Mouse (Mus musculus): ENCODE measurements around the gene St3gal3.

St3gal3 gene

GRCm38 (mm10) chr4:118088771-118089170 lies 45.9 kb downstream of the St3gal3 start:
- DNase-seq (ENCODE audit: low read depth), result no peak

GRCm38 (mm10) chr4:118085025-118085424 lies 49.7 kb downstream of the St3gal3 start:
- DNase-seq (ENCODE audit: low read depth), result no peak

GRCm38 (mm10) chr4:118083217-118083951 lies 51.3 kb downstream of the St3gal3 start:
- peak; percentile 80 for DNase-seq (ENCODE audit: low read depth)

GRCm38 (mm10) chr4:118081608-118082331 lies 52.9 kb downstream of the St3gal3 start:
- no peak for DNase-seq (ENCODE audit: low read depth)

GRCm38 (mm10) chr4:118080481-118080880 lies 54.2 kb downstream of the St3gal3 start:
- DNase-seq (ENCODE audit: low read depth), result no peak

GRCm38 (mm10) chr4:118079195-118079594 lies 55.5 kb downstream of the St3gal3 start:
- DNase-seq (ENCODE audit: low read depth), result no peak

GRCm38 (mm10) chr4:118078576-118078975 lies 56.1 kb downstream of the St3gal3 start:
- DNase-seq (ENCODE audit: low read depth), result no peak

- DNase-seq (ENCODE audit: low read depth), result no peak
Observed at GRCm38 (mm10) chr4:118077293-118077752, 57.4 kb downstream of the St3gal3 start.

GRCm38 (mm10) chr4:118076648-118077047 lies 58.1 kb downstream of the St3gal3 start:
- no peak for DNase-seq (ENCODE audit: low read depth)

GRCm38 (mm10) chr4:118075343-118075742 lies 59.4 kb downstream of the St3gal3 start:
- no peak for DNase-seq (ENCODE audit: low read depth)

- peak; percentile 10 for DNase-seq (ENCODE audit: low read depth)
Observed at GRCm38 (mm10) chr4:118074236-118074635, 60.5 kb downstream of the St3gal3 start.

- DNase-seq (ENCODE audit: low read depth), result no peak
Observed at GRCm38 (mm10) chr4:118073128-118073527, 61.6 kb downstream of the St3gal3 start.

GRCm38 (mm10) chr4:118071891-118072290 lies 62.8 kb downstream of the St3gal3 start:
- no peak for DNase-seq (ENCODE audit: low read depth)

GRCm38 (mm10) chr4:118070255-118071234 lies 64.2 kb downstream of the St3gal3 start:
- no peak for DNase-seq (ENCODE audit: low read depth)

GRCm38 (mm10) chr4:118061809-118062463 lies 72.8 kb downstream of the St3gal3 start:
- DNase-seq (ENCODE audit: low read depth), result no peak

GRCm38 (mm10) chr4:118060915-118061530 lies 73.7 kb downstream of the St3gal3 start:
- DNase-seq (ENCODE audit: low read depth), result no peak

- no peak for DNase-seq (ENCODE audit: low read depth)
Observed at GRCm38 (mm10) chr4:118059816-118060475, 74.8 kb downstream of the St3gal3 start.

GRCm38 (mm10) chr4:118058116-118058677 lies 76.5 kb downstream of the St3gal3 start:
- no peak for DNase-seq (ENCODE audit: low read depth)

- no peak for DNase-seq (ENCODE audit: low read depth)
Observed at GRCm38 (mm10) chr4:118057076-118057475, 77.6 kb downstream of the St3gal3 start.

- DNase-seq (ENCODE audit: low read depth), result no peak
Observed at GRCm38 (mm10) chr4:118054615-118055014, 80.1 kb downstream of the St3gal3 start.

All from naive thymus-derived CD4-positive, alpha-beta T cell, adult 2 months (primary cell).